ENCODE assay signal across 18 mouse cellular contexts in genomic region chr13:116908284-116908683, GRCm38 (mm10).
DNase-seq lines count a peak whose midpoint lies in the region; ATAC-seq lines count a peak whose summit lies in the region.
"Had no signal": no experiment of that assay in that cellular context is flagged by ENCODE, and none has a peak within 500 bp of the region (broad histone marks: within the 10 kb centered on the region; RNA-seq: fewer than 3 reads in every experiment).

No protein-coding gene starts in this region.

- H3K4me1 ChIP-seq in midbrain, embryonic 11.5 days (ENCODE audit: control insufficient read depth, insufficient read depth, low read length), result no peaks in the 10 kb centered on the region
- no peaks in the 10 kb centered on the region for H3K4me1 ChIP-seq in midbrain, embryonic 14.5 days (ENCODE audit: control insufficient read depth, insufficient read depth, low read length)
- H3K4me1 ChIP-seq: embryonic facial prominence, embryonic 10.5 days; embryonic facial prominence, embryonic 12.5 days; forebrain, embryonic 13.5 days; forebrain, embryonic 15.5 days had no signal

- WGBS in midbrain, embryonic 11.5 days, result 88% methylated on average over 3 of the region's 3 CpGs
- WGBS in midbrain, embryonic 14.5 days, result 84% methylated on average over 3 of the region's 3 CpGs

- no peak overlapping the region for H3K4me2 ChIP-seq in midbrain, embryonic 11.5 days
- no peak overlapping the region for H3K4me2 ChIP-seq in midbrain, embryonic 14.5 days (ENCODE audit: low read length)
- H3K4me2 ChIP-seq: embryonic facial prominence, embryonic 12.5 days; forebrain, embryonic 13.5 days; forebrain, embryonic 15.5 days had no signal

- no peak overlapping the region for H3K27ac ChIP-seq in midbrain, embryonic 11.5 days (ENCODE audit: low read depth, low read length)
- no peak overlapping the region for H3K27ac ChIP-seq in midbrain, embryonic 14.5 days (replicated peaks; ENCODE audit: low read depth, low read length)
- H3K27ac ChIP-seq: embryonic facial prominence, embryonic 10.5 days; embryonic facial prominence, embryonic 12.5 days; forebrain, embryonic 13.5 days; forebrain, embryonic 15.5 days had no signal

- no peaks in the 10 kb centered on the region for H3K9me3 ChIP-seq in midbrain, embryonic 11.5 days (ENCODE audit: control insufficient read depth, low read length)
- H3K9me3 ChIP-seq in midbrain, embryonic 14.5 days (ENCODE audit: control insufficient read depth, low read length), result no peaks in the 10 kb centered on the region
- H3K9me3 ChIP-seq: embryonic facial prominence, embryonic 10.5 days; embryonic facial prominence, embryonic 12.5 days; forebrain, embryonic 13.5 days; forebrain, embryonic 15.5 days had no signal

- no peak for ATAC-seq in midbrain, embryonic 11.5 days (ENCODE audit: low FRiP score)
- no peak for ATAC-seq in midbrain, embryonic 14.5 days (ENCODE audit: low FRiP score, low TSS enrichment)
- peak; percentile 77 for ATAC-seq in megakaryocyte, adult 5-6 weeks (ENCODE audit: poor library complexity, severe bottlenecking)
- ATAC-seq: forebrain, embryonic 13.5 days; forebrain, embryonic 15.5 days; forebrain, postnatal 0 days had no signal

- no peak overlapping the region for H3K4me3 ChIP-seq in midbrain, embryonic 11.5 days (ENCODE audit: low read depth, low read length)
- H3K4me3 ChIP-seq in midbrain, embryonic 14.5 days (replicated peaks; ENCODE audit: low read depth, low read length), result no peak overlapping the region
- H3K4me3 ChIP-seq: embryonic facial prominence, embryonic 10.5 days; embryonic facial prominence, embryonic 12.5 days; forebrain, embryonic 13.5 days; forebrain, embryonic 15.5 days had no signal

- peak; percentile 31 for DNase-seq in midbrain, embryonic 11.5 days (ENCODE audit: low spot score, missing footprints)
- DNase-seq in midbrain, embryonic 14.5 days, result no peak
- DNase-seq in urinary bladder, postnatal 4 days (ENCODE audit: low spot score in 2 of 2), result no peak
- no peak for DNase-seq in right cerebral cortex, postnatal 14 days
- DNase-seq: adrenal gland, adult 2 months; adrenal gland, postnatal 10 days; adrenal gland, postnatal 36 days; cerebellum, adult 11-12 months; cerebellum, adult 2 months; cerebellum, adult 9-10 months; cerebellum, postnatal 10 days; cerebellum, postnatal 25 days; forebrain, postnatal 0 days had no signal

- H3K27me3 ChIP-seq in midbrain, embryonic 11.5 days (ENCODE audit: control insufficient read depth, insufficient read depth, low read length), result no peaks in the 10 kb centered on the region
- no peaks in the 10 kb centered on the region for H3K27me3 ChIP-seq in midbrain, embryonic 14.5 days (ENCODE audit: control insufficient read depth, insufficient read depth, low read length)
- H3K27me3 ChIP-seq: embryonic facial prominence, embryonic 12.5 days; forebrain, embryonic 13.5 days; forebrain, embryonic 15.5 days had no signal

- H3K36me3 ChIP-seq in midbrain, embryonic 11.5 days (ENCODE audit: control insufficient read depth, insufficient read depth, low read length), result no peaks in the 10 kb centered on the region
- no peaks in the 10 kb centered on the region for H3K36me3 ChIP-seq in midbrain, embryonic 14.5 days (ENCODE audit: control insufficient read depth, insufficient read depth, low read length)
- H3K36me3 ChIP-seq: embryonic facial prominence, embryonic 10.5 days; embryonic facial prominence, embryonic 12.5 days; forebrain, embryonic 15.5 days had no signal

- H3K9ac ChIP-seq in midbrain, embryonic 11.5 days (ENCODE audit: low read length), result no peak overlapping the region
- H3K9ac ChIP-seq in midbrain, embryonic 14.5 days (replicated peaks; ENCODE audit: low read length), result no peak overlapping the region
- H3K9ac ChIP-seq: embryonic facial prominence, embryonic 12.5 days; forebrain, embryonic 13.5 days; forebrain, embryonic 15.5 days; forebrain, postnatal 0 days had no signal
